Mouse (Mus musculus): ENCODE results near the gene Gbf1.
"Not testable (repeated sequence)": the region's sequence is repeated elsewhere in the genome, so short reads cannot be mapped to it uniquely, and the experiment has no call there.

The Gbf1 gene

GRCm38 (mm10) chr19:46147511-46148371, 4.6 kb upstream of the Gbf1 start, which contains the start of gene Pitx3:
TSS of gene Pitx3 (minus strand) at chr19:46148326.
- DNase-seq: no peak

GRCm38 (mm10) chr19:46148372-46148760, 3.9 kb upstream of the Gbf1 start:
- peak; percentile 53 for DNase-seq

- no peak for DNase-seq
These were observed 3.2 kb upstream of the Gbf1 start for GRCm38 (mm10) chr19:46149091-46149490.

GRCm38 (mm10) chr19:46165950-46166349, 13.6 kb downstream of the Gbf1 start:
- DNase-seq: no peak

GRCm38 (mm10) chr19:46167169-46167568, 14.9 kb downstream of the Gbf1 start:
- not testable (repeated sequence) for DNase-seq

GRCm38 (mm10) chr19:46169396-46169795, 17.1 kb downstream of the Gbf1 start:
- DNase-seq: no peak

GRCm38 (mm10) chr19:46169913-46170312, 17.6 kb downstream of the Gbf1 start:
- DNase-seq: no peak

GRCm38 (mm10) chr19:46172541-46172940, 20.2 kb downstream of the Gbf1 start:
- no peak for DNase-seq

- DNase-seq: no peak
These were observed 22.9 kb downstream of the Gbf1 start for GRCm38 (mm10) chr19:46175173-46175572.

- no peak for DNase-seq
These were observed 24.7 kb downstream of the Gbf1 start for GRCm38 (mm10) chr19:46177046-46177445.

GRCm38 (mm10) chr19:46180274-46180673, 28.0 kb downstream of the Gbf1 start:
- no peak for DNase-seq

- no peak for DNase-seq
These were observed 29.9 kb downstream of the Gbf1 start for GRCm38 (mm10) chr19:46182241-46182640.

GRCm38 (mm10) chr19:46186611-46187010, 34.3 kb downstream of the Gbf1 start:
- DNase-seq: no peak

- no peak for DNase-seq
These were observed 34.9 kb downstream of the Gbf1 start for GRCm38 (mm10) chr19:46187203-46187602.

- no peak for DNase-seq
These were observed 46.0 kb downstream of the Gbf1 start for GRCm38 (mm10) chr19:46198293-46198692.

- DNase-seq: no peak
These were observed 46.6 kb downstream of the Gbf1 start for GRCm38 (mm10) chr19:46198891-46199290.

GRCm38 (mm10) chr19:46204166-46204565, 51.9 kb downstream of the Gbf1 start:
- no peak for DNase-seq

- DNase-seq: no peak
These were observed 53.4 kb downstream of the Gbf1 start for GRCm38 (mm10) chr19:46205680-46206079.

GRCm38 (mm10) chr19:46210951-46211350, 58.6 kb downstream of the Gbf1 start:
- no peak for DNase-seq

- DNase-seq: no peak
These were observed 62.2 kb downstream of the Gbf1 start for GRCm38 (mm10) chr19:46214541-46214940.

- DNase-seq: no peak
These were observed 63.1 kb downstream of the Gbf1 start for GRCm38 (mm10) chr19:46215401-46215800.

- no peak for DNase-seq
These were observed 64.4 kb downstream of the Gbf1 start for GRCm38 (mm10) chr19:46216716-46217115.

GRCm38 (mm10) chr19:46217347-46217746, 65.0 kb downstream of the Gbf1 start:
- not testable (repeated sequence) for DNase-seq

- DNase-seq: no peak
These were observed 67.8 kb downstream of the Gbf1 start for GRCm38 (mm10) chr19:46220116-46220515.

- no peak for DNase-seq
These were observed 70.8 kb downstream of the Gbf1 start for GRCm38 (mm10) chr19:46223118-46223517.
